ENCODE assay signal across 8 mouse cellular contexts in genomic region chr2:163471136-163471535, GRCm38 (mm10). TPM values are rescaled to one million over a fixed set of nuclear protein-coding genes. Genes with fewer than 3 reads are reported as not detected.
DNase-seq lines count a peak whose midpoint lies in the region; ATAC-seq lines count a peak whose summit lies in the region.

No protein-coding gene starts in this region.

- H3K4me2 ChIP-seq in forebrain, embryonic 12.5 days: peak overlapping the region; percentile 87
- peak overlapping the region; percentile 91 for H3K4me2 ChIP-seq in intestine, embryonic 14.5 days (ENCODE audit: low read length)
- H3K4me2 ChIP-seq in neural tube, embryonic 13.5 days: peak overlapping the region; percentile 86

- ATAC-seq in megakaryocyte, adult 5-6 weeks (ENCODE audit: poor library complexity, severe bottlenecking): no peak
- no peak for ATAC-seq in forebrain, embryonic 12.5 days (ENCODE audit: low FRiP score)
- no peak for ATAC-seq in intestine, embryonic 14.5 days (replicated peaks; ENCODE audit: low FRiP score, low TSS enrichment, low read depth)
- no peak for ATAC-seq in neural tube, embryonic 13.5 days (ENCODE audit: low read depth)

- no peaks in the 10 kb centered on the region for H3K9me3 ChIP-seq in megakaryocyte, embryonic 14.5 days
- no peaks in the 10 kb centered on the region for H3K9me3 ChIP-seq in forebrain, embryonic 12.5 days
- no peaks in the 10 kb centered on the region for H3K9me3 ChIP-seq in intestine, embryonic 14.5 days (ENCODE audit: control insufficient read depth, low read length)
- H3K9me3 ChIP-seq in neural tube, embryonic 13.5 days: no peaks in the 10 kb centered on the region

- WGBS in forebrain, embryonic 12.5 days: 73% methylated on average over 3 of the region's 3 CpGs
- 78% methylated on average over 3 of the region's 3 CpGs for WGBS in intestine, embryonic 14.5 days
- WGBS in neural tube, embryonic 13.5 days: 60% methylated on average over 3 of the region's 3 CpGs

- peak overlapping the region; percentile 93 for H3K4me3 ChIP-seq in megakaryocyte, embryonic 14.5 days (replicated peaks)
- peak overlapping the region; percentile 86; the same call in 1 of the 2 replicates for H3K4me3 ChIP-seq in forebrain, embryonic 12.5 days (replicated peaks)
- H3K4me3 ChIP-seq in intestine, embryonic 14.5 days (ENCODE audit: low read depth, low read length): peak overlapping the region; percentile 94; the same call in 1 of the 2 replicates
- peak overlapping the region; percentile 89 for H3K4me3 ChIP-seq in neural tube, embryonic 13.5 days

- H3K27ac ChIP-seq in forebrain, embryonic 12.5 days: no peak overlapping the region
- no peak overlapping the region for H3K27ac ChIP-seq in intestine, embryonic 14.5 days (ENCODE audit: low read depth)
- H3K27ac ChIP-seq in neural tube, embryonic 13.5 days (replicated peaks): no peak overlapping the region

- H3K9ac ChIP-seq in forebrain, embryonic 12.5 days: peak overlapping the region; percentile 82; the same call in 1 of the 2 replicates
- no peak overlapping the region for H3K9ac ChIP-seq in intestine, embryonic 14.5 days (ENCODE audit: low read length)
- peak overlapping the region; percentile 86; the same call in 1 of the 2 replicates for H3K9ac ChIP-seq in neural tube, embryonic 13.5 days

- H3K36me3 ChIP-seq in megakaryocyte, embryonic 14.5 days (replicated peaks; ENCODE audit: low read length): peaks cover 35% of the 10 kb centered on the region
- H3K36me3 ChIP-seq in forebrain, embryonic 12.5 days (replicated peaks): peaks cover 32% of the 10 kb centered on the region
- H3K36me3 ChIP-seq in intestine, embryonic 14.5 days (ENCODE audit: control insufficient read depth, insufficient read depth, low read length): peaks cover 11% of the 10 kb centered on the region; the same call in 1 of the 2 replicates
- H3K36me3 ChIP-seq in neural tube, embryonic 13.5 days: peaks cover 34% of the 10 kb centered on the region

- H3K27me3 ChIP-seq in megakaryocyte, embryonic 14.5 days (replicated peaks): no peaks in the 10 kb centered on the region
- H3K27me3 ChIP-seq in forebrain, embryonic 12.5 days: no peaks in the 10 kb centered on the region
- no peaks in the 10 kb centered on the region for H3K27me3 ChIP-seq in intestine, embryonic 14.5 days (replicated peaks; ENCODE audit: control insufficient read depth, insufficient read depth, low read length)
- H3K27me3 ChIP-seq in neural tube, embryonic 13.5 days: no peaks in the 10 kb centered on the region

- no peak for DNase-seq in intestine, embryonic 14.5 days (ENCODE audit: low spot score)
- no peak for DNase-seq in urinary bladder, postnatal 10 days (ENCODE audit: low spot score)
- no peak for DNase-seq in layer of hippocampus, adult 9-11 months
- no peak for DNase-seq in right cerebral cortex, postnatal 36 days (ENCODE audit: low spot score in 2 of 2)

- H3K4me1 ChIP-seq in megakaryocyte, embryonic 14.5 days: peaks cover 22% of the 10 kb centered on the region
- peaks cover 12% of the 10 kb centered on the region for H3K4me1 ChIP-seq in forebrain, embryonic 12.5 days
- H3K4me1 ChIP-seq in intestine, embryonic 14.5 days (replicated peaks; ENCODE audit: control insufficient read depth, insufficient read depth, low read length): peaks cover 9% of the 10 kb centered on the region; the same call in 1 of the 2 replicates
- H3K4me1 ChIP-seq in neural tube, embryonic 13.5 days (replicated peaks): peaks cover 11% of the 10 kb centered on the region

RNA-seq across cellular contexts. Expression of gene Fitm2, which starts 1.3 kb away (rescaled TPM):
- 0.68 and 1.1 TPM in 2 replicates for polyA plus RNA-seq in megakaryocyte, embryonic 14.5 days (2012; ENCODE audit: insufficient read depth, low replicate concordance)
- 0.36 and 1.1 TPM in 2 replicates for total RNA-seq in megakaryocyte, adult 5-6 weeks (2015)
- total RNA-seq in megakaryocyte, adult 5-6 weeks (2017): 0.94 and 1.7 TPM in 2 replicates
- polyA plus RNA-seq in forebrain, embryonic 12.5 days (2016; fragmentation: Nextera tagmentation; extraction: Ambion mirVana): 11.5 and 11.7 TPM in 2 replicates
- polyA plus RNA-seq in intestine, embryonic 14.5 days (2014; fragmentation: Nextera tagmentation; extraction: Ambion mirVana): 10.7 and 11.6 TPM in 2 replicates
- polyA plus RNA-seq in neural tube, embryonic 13.5 days (2015; fragmentation: Nextera tagmentation; extraction: Ambion mirVana): 15.0 and 16.5 TPM in 2 replicates

RNA-seq across cellular contexts. Expression of gene R3hdml, which starts 21.0 kb away (rescaled TPM):
- not detected in 2 replicates for polyA plus RNA-seq in megakaryocyte, embryonic 14.5 days (2012; ENCODE audit: insufficient read depth, low replicate concordance)
- total RNA-seq in megakaryocyte, adult 5-6 weeks (2015): not detected in 2 replicates
- not detected in 2 replicates for total RNA-seq in megakaryocyte, adult 5-6 weeks (2017)
- not detected in 2 replicates for polyA plus RNA-seq in forebrain, embryonic 12.5 days (2016; fragmentation: Nextera tagmentation; extraction: Ambion mirVana)
- 0.16 TPM in 1 of 2 replicates, not detected in the other for polyA plus RNA-seq in intestine, embryonic 14.5 days (2014; fragmentation: Nextera tagmentation; extraction: Ambion mirVana)
- polyA plus RNA-seq in neural tube, embryonic 13.5 days (2015; fragmentation: Nextera tagmentation; extraction: Ambion mirVana): not detected in 2 replicates

RNA-seq across cellular contexts. Expression of gene Gdap1l1, which starts 32.9 kb away (rescaled TPM):
- polyA plus RNA-seq in megakaryocyte, embryonic 14.5 days (2012; ENCODE audit: insufficient read depth, low replicate concordance): 0.47 TPM in 1 of 2 replicates, not detected in the other
- not detected in 2 replicates for total RNA-seq in megakaryocyte, adult 5-6 weeks (2015)
- total RNA-seq in megakaryocyte, adult 5-6 weeks (2017): not detected in 2 replicates
- 54.7 and 56.5 TPM in 2 replicates for polyA plus RNA-seq in forebrain, embryonic 12.5 days (2016; fragmentation: Nextera tagmentation; extraction: Ambion mirVana)
- 9.7 and 13.2 TPM in 2 replicates for polyA plus RNA-seq in intestine, embryonic 14.5 days (2014; fragmentation: Nextera tagmentation; extraction: Ambion mirVana)
- 115 and 117 TPM in 2 replicates for polyA plus RNA-seq in neural tube, embryonic 13.5 days (2015; fragmentation: Nextera tagmentation; extraction: Ambion mirVana)

RNA-seq across cellular contexts. Expression of gene Hnf4a, which starts 35.5 kb away (rescaled TPM):
- polyA plus RNA-seq in megakaryocyte, embryonic 14.5 days (2012; ENCODE audit: insufficient read depth, low replicate concordance): 0.08 TPM in 1 of 2 replicates, not detected in the other
- not detected in 2 replicates for total RNA-seq in megakaryocyte, adult 5-6 weeks (2015)
- not detected in 2 replicates for total RNA-seq in megakaryocyte, adult 5-6 weeks (2017)
- polyA plus RNA-seq in forebrain, embryonic 12.5 days (2016; fragmentation: Nextera tagmentation; extraction: Ambion mirVana): not detected in 2 replicates
- 89.8 and 90.5 TPM in 2 replicates for polyA plus RNA-seq in intestine, embryonic 14.5 days (2014; fragmentation: Nextera tagmentation; extraction: Ambion mirVana)
- polyA plus RNA-seq in neural tube, embryonic 13.5 days (2015; fragmentation: Nextera tagmentation; extraction: Ambion mirVana): not detected in 2 replicates

RNA-seq across cellular contexts. Expression of gene Oser1, which starts 46.6 kb away (rescaled TPM):
- 2.4 and 3.5 TPM in 2 replicates for polyA plus RNA-seq in megakaryocyte, embryonic 14.5 days (2012; ENCODE audit: insufficient read depth, low replicate concordance)
- 85.9 and 98.4 TPM in 2 replicates for total RNA-seq in megakaryocyte, adult 5-6 weeks (2015)
- 93.7 and 107 TPM in 2 replicates for total RNA-seq in megakaryocyte, adult 5-6 weeks (2017)
- polyA plus RNA-seq in forebrain, embryonic 12.5 days (2016; fragmentation: Nextera tagmentation; extraction: Ambion mirVana): 74.5 and 77.0 TPM in 2 replicates
- 88.9 and 97.7 TPM in 2 replicates for polyA plus RNA-seq in intestine, embryonic 14.5 days (2014; fragmentation: Nextera tagmentation; extraction: Ambion mirVana)
- polyA plus RNA-seq in neural tube, embryonic 13.5 days (2015; fragmentation: Nextera tagmentation; extraction: Ambion mirVana): 74.5 and 83.4 TPM in 2 replicates
